Mouse (Mus musculus): ENCODE data around the gene Fbxo41. TPM values are rescaled to one million over a fixed set of nuclear protein-coding genes. Genes with fewer than 3 reads are reported as not detected.

Fbxo41 gene
- 0.07 TPM for polyA plus RNA-seq (2017; shearing (Covaris generic))

GRCm38 (mm10) chr6:85502911-85503250, at the start of gene Fbxo41:
TSS of gene Fbxo41 (minus strand) at chr6:85502994.

GRCm38 (mm10) chr6:85513531-85513910, 10.7 kb upstream of the Fbxo41 start, which contains the start of gene Egr4:
TSS of gene Egr4 (minus strand) at chr6:85513589.

GRCm38 (mm10) chr6:85451664-85452410, 51.0 kb downstream of the Fbxo41 start, which contains the start of gene Pradc1:
TSS of gene Pradc1 (minus strand) at chr6:85451970.

GRCm38 (mm10) chr6:85450697-85451663, 51.8 kb downstream of the Fbxo41 start, which contains the start of gene Cct7:
TSS of gene Cct7 (plus strand) at chr6:85451514.

GRCm38 (mm10) chr6:85431842-85432431, 70.9 kb downstream of the Fbxo41 start, which contains the start of gene Smyd5:
TSS of gene Smyd5 (plus strand) at chr6:85431989.

GRCm38 (mm10) chr6:85423836-85424379, 78.9 kb downstream of the Fbxo41 start, which contains the start of gene Noto:
TSS of gene Noto (plus strand) at chr6:85423886.

Other genes with a start within 250 kb of the Fbxo41 start
- gene Sfxn5, start 169.6 kb downstream of the Fbxo41 start, polyA plus RNA-seq (2017; shearing (Covaris generic)) = 0.69 TPM
- 0.43 TPM for gene Rab11fip5, start 128.4 kb downstream of the Fbxo41 start, polyA plus RNA-seq (2017; shearing (Covaris generic))
- not detected for gene Noto, start 79.1 kb downstream of the Fbxo41 start, polyA plus RNA-seq (2017; shearing (Covaris generic))
- 62.1 TPM for gene Smyd5, start 71.0 kb downstream of the Fbxo41 start, polyA plus RNA-seq (2017; shearing (Covaris generic))
- gene Cct7, start 51.5 kb downstream of the Fbxo41 start, polyA plus RNA-seq (2017; shearing (Covaris generic)) = 333 TPM
- 21.6 TPM for gene Pradc1, start 51.0 kb downstream of the Fbxo41 start, polyA plus RNA-seq (2017; shearing (Covaris generic))
- not detected for gene Egr4, start 10.6 kb upstream of the Fbxo41 start, polyA plus RNA-seq (2017; shearing (Covaris generic))
- 1.5 TPM for gene Alms1, start 84.5 kb upstream of the Fbxo41 start, polyA plus RNA-seq (2017; shearing (Covaris generic))
- gene Nat8f7, start 210.2 kb upstream of the Fbxo41 start, polyA plus RNA-seq (2017; shearing (Covaris generic)) = not detected

Data from CD4-positive, CD25-positive, alpha-beta regulatory T cell, adult 9 weeks (primary cell).